Mouse (Mus musculus) lung, embryonic 16.5 days (tissue): ENCODE data around the gene Fxyd1. TPM values are rescaled to one million over a fixed set of nuclear protein-coding genes. Genes with fewer than 3 reads are reported as not detected.
A peak's percentile ranks its signal among the peaks of the same experiment; 100 is the strongest.

Experiments used
- ATAC-seq: fragments of 200-750 bp; cut with Nextera tagmentation; 2 replicates; pipeline ENCODE4 v1.8.0; 2017; ENCODE audit warnings: low read depth, mild to moderate bottlenecking, moderate library complexity
- H3K27ac ChIP-seq: fragments of 300-500 bp; sonication (generic); 2 replicates; pipeline ENCODE4 v1.5.1; 2014; ENCODE audit warnings: mild to moderate bottlenecking, control low read depth, low read length
- H3K27me3 ChIP-seq: fragments of 300-500 bp; sonication (generic); 2 replicates; pipeline ENCODE4 v1.6.1; 2014; ENCODE audit warnings: low read depth, low read length, mixed read lengths; ENCODE audit not compliant: control insufficient read depth, insufficient read depth
- H3K36me3 ChIP-seq: fragments of 300-500 bp; sonication (generic); 2 replicates; pipeline ENCODE4 v1.6.1; 2014; ENCODE audit warnings: low read length; ENCODE audit not compliant: control insufficient read depth, insufficient read depth
- H3K4me1 ChIP-seq: fragments of 300-500 bp; sonication (generic); replicated peaks from 2 replicates; pipeline ENCODE4 v1.6.1; 2014; ENCODE audit warnings: low read length, mixed read lengths; ENCODE audit not compliant: control insufficient read depth, insufficient read depth
- H3K4me2 ChIP-seq: fragments of 300-500 bp; sonication (generic); 2 replicates; pipeline ENCODE4 v1.6.1; 2014; ENCODE audit warnings: low read depth, low read length, control low read depth
- H3K4me3 ChIP-seq: fragments of 300-500 bp; sonication (generic); 2 replicates; pipeline ENCODE4 v1.5.1; 2014; ENCODE audit warnings: mild to moderate bottlenecking, low read length, control low read depth
- H3K9ac ChIP-seq: fragments of 300-500 bp; sonication (generic); 2 replicates; pipeline ENCODE4 v1.6.1; 2014; ENCODE audit warnings: low read length, control low read depth
- H3K9me3 ChIP-seq: fragments of 300-500 bp; sonication (generic); 2 replicates; pipeline ENCODE4 v1.6.1; 2016; ENCODE audit warnings: low read length; ENCODE audit not compliant: control insufficient read depth
- WGBS: fragments of 180-500 bp; shearing (Covaris S2); extraction: QIAGEN DNeasy Blood & Tissue Kit; methylation state at CpG from one replicate; pipeline ENCODE4 v1.1.7; 2014; 5-methylcytosine and 5-hydroxymethylcytosine counted together
- polyA plus RNA-seq: library from polyadenylated mRNA; unstranded; fragments of >200 nt; fragmentation: Nextera tagmentation; extraction: Ambion mirVana; gene quantifications from 2 replicates; pipeline ENCODE4 v1.2.1, GENCODE M21; 2015

The Fxyd1 gene
- polyA plus RNA-seq, 1 experiment from 2014 or later, result 105 TPM

DNA sequence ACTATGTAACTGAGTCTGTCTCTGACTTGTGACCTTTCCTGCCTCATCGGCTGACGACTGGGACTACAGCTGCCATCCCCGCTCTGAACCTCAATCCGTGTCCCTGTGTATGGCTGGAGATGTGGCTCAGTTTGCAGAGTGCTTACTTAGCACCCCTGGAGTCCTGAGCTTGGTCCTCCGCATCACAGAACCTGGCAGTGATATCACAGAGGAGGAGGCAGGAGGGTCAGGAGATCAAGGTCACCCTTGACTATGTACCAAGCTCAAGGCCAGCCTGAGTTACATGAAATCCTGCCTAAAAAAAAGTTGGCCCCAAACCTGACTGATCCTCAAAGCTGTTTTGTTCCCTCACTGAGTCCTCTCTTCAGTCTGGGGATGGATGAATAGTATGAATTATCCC, 731 bp upstream of the Fxyd1 start:
- H3K36me3 ChIP-seq, result no peaks in the 10 kb centered on the region
- H3K9ac ChIP-seq, result no peak overlapping the region
- H3K27me3 ChIP-seq, result peaks cover 7% of the 10 kb centered on the region
- no peak overlapping the region for H3K4me2 ChIP-seq
- no peak for ATAC-seq
- H3K4me1 ChIP-seq, result peaks cover 20% of the 10 kb centered on the region
- H3K9me3 ChIP-seq, result no peaks in the 10 kb centered on the region
- no peak overlapping the region for H3K4me3 ChIP-seq
- 67% methylated on average over 5 of the region's 5 CpGs for WGBS
- no peak overlapping the region for H3K27ac ChIP-seq

DNA sequence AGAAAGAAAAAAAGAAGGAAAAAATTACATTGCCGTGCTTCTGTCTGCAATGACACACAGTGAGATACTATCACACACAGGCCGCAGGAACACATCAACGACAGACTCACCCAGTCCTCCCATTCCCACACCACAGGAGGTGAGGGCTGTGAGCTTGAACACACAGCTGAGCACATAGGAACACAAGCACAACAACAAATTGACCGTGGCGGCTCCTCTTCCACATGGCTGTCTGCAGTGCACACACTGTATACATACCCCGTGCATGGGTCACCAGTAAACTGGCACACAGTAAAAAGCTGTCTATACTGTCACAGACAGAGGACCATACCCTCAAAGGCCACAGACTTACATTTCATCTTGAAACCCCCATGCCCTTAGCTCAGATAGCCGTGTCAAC, 551 bp downstream of the Fxyd1 start:
- Histone ChIP-seq H3K27me3 (peaks cover 20% of the 10 kb centered on the region), H3K9me3 (no peaks in the 10 kb centered on the region), H3K4me3 (no peak overlapping the region), H3K4me2 (no peak overlapping the region), H3K36me3 (no peaks in the 10 kb centered on the region), H3K4me1 (peaks cover 30% of the 10 kb centered on the region), H3K27ac (no peak overlapping the region), H3K9ac (no peak overlapping the region)
- ATAC-seq, result no peak
- 70% methylated on average over 7 of the region's 7 CpGs for WGBS

DNA sequence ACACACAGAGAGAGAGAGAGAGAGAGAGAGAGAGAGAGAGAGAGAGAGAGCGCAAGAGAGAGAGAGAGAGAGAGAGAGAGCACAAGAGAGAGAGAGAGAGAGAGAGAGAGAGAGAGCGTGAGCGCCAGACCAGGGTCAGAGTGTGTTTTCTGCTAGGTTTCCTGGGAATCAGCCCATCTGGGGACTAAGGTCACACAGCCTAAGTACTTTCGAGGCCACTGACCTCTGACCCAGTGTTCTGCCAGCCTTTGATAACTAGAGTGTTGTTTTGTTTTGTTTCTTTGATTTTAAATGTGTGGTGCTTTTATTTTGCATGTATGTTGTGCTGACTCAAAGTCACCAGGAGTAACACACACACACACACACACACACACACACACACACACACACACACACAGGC, 1.1 kb downstream of the Fxyd1 start:
- no peak; the same call in 1 of the 2 replicates for ATAC-seq
- WGBS, result 34% methylated on average over 3 of the region's 4 CpGs
- Histone ChIP-seq H3K36me3 (no peaks in the 10 kb centered on the region), H3K4me3 (no peak overlapping the region), H3K27me3 (peaks cover 26% of the 10 kb centered on the region), H3K27ac (no peak overlapping the region), H3K9ac (no peak overlapping the region), H3K4me2 (no peak overlapping the region), H3K4me1 (peaks cover 35% of the 10 kb centered on the region), H3K9me3 (no peaks in the 10 kb centered on the region)

DNA sequence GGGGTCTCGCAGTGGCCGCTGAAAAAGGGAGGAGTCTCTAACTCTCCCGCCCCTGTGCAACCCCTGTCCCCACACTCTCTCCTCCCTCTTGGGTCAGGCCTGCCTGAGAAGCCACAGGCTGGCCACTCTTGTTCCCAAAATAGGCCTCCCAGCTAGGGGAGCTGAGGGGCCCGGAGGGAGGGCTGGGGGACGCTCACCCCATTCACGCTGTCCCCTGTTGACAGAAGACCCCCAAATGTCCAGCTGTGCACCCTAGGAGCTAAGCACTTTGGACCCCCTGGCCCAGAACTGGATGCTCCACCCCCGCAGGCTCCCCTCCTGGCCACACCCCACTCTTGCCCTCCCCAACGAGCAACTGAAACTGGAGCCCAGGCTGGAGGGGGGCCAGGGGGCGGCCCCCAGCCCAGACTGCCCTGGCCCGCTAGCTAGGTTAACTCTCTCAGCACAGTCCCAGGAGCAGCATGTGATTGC, 1.6 kb downstream of the Fxyd1 start:
- Histone ChIP-seq H3K4me2 (peak overlapping the region; percentile 41), H3K9ac (peak overlapping the region; percentile 55), H3K4me3 (peak overlapping the region; percentile 41), H3K36me3 (no peaks in the 10 kb centered on the region), H3K27me3 (peaks cover 31% of the 10 kb centered on the region), H3K4me1 (peaks cover 37% of the 10 kb centered on the region), H3K9me3 (no peaks in the 10 kb centered on the region), H3K27ac (peak overlapping the region; percentile 79)
- ATAC-seq, result peak; percentile 92
- WGBS, result 8% methylated on average over 10 of the region's 10 CpGs

DNA sequence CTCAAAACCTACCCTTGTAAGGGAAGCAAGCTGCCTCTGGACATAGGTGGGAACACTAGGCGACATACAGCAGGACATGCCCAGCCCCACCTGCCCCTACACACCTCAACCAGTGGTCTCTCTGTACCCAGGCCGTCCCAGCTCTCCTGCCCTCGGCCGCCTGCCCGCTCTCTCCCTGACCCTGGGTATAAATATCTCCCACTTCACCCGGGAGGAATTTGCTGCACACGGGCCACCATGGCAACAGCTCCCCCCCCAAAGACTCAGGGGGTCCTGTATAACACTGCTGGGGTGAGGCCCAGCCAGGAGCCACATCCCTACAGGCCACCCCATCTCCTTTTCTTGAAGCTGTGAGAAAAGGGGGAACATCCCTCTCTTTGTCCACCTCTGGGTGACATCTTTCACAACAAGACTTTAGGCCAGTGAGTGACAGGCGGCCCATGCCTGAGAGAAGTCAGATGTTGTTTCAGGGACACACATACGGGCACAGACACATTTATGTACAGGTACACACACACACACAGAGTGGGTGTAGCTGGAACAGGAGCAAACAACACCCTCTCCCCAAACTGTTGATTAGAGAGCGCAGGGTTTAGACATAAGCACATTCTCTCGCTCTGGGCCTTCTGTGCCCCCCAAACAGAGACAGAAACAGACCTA, 2.2 kb downstream of the Fxyd1 start:
- peaks cover 37% of the 10 kb centered on the region for H3K27me3 ChIP-seq
- H3K4me1 ChIP-seq, result peaks cover 43% of the 10 kb centered on the region
- 38% methylated on average over 11 of the region's 11 CpGs for WGBS
- no peaks in the 10 kb centered on the region for H3K9me3 ChIP-seq
- ATAC-seq, result peak; percentile 1; the same call in 1 of the 2 replicates
- H3K4me2 ChIP-seq, result peak overlapping the region; percentile 41
- peak overlapping the region; percentile 79 for H3K27ac ChIP-seq
- no peaks in the 10 kb centered on the region for H3K36me3 ChIP-seq
- peak overlapping the region; percentile 55 for H3K9ac ChIP-seq
- H3K4me3 ChIP-seq, result peak overlapping the region; percentile 41

DNA sequence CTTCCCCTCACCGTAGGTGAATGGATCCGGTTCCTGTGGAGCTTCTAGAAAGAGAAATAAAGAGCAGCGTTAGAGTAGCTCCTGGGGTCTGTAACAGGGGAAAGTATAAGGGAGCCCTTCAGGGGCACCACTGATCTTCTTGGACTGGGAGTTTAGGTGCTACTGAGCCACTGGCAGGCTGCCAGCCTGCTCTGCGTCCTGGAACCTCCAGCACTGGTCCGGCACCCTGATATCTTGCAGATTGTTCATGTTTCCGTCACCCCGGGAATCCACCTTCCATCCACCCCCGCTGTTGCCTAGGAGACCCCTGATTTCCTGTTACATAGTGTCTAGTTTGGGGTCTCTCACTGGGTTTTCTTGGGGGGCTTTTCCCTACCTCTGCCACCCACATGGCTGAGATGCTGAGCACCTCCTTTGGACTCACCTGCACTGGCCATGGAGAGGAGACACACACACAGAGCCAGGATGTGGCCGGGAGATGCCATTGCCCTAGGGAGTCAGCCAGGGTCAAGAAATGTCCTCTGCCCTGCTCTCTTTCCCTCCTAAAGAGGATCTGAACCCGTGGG, 3.0 kb downstream of the Fxyd1 start:
- peak overlapping the region; percentile 41; the same call in 1 of the 2 replicates for H3K4me2 ChIP-seq
- no peaks in the 10 kb centered on the region for H3K9me3 ChIP-seq
- peaks cover 41% of the 10 kb centered on the region for H3K4me1 ChIP-seq
- H3K36me3 ChIP-seq, result no peaks in the 10 kb centered on the region
- peaks cover 41% of the 10 kb centered on the region for H3K27me3 ChIP-seq
- H3K4me3 ChIP-seq, result no peak overlapping the region
- H3K9ac ChIP-seq, result no peak overlapping the region
- no peak overlapping the region for H3K27ac ChIP-seq
- 23% methylated on average over 10 of the region's 10 CpGs for WGBS
- no peak for ATAC-seq

DNA sequence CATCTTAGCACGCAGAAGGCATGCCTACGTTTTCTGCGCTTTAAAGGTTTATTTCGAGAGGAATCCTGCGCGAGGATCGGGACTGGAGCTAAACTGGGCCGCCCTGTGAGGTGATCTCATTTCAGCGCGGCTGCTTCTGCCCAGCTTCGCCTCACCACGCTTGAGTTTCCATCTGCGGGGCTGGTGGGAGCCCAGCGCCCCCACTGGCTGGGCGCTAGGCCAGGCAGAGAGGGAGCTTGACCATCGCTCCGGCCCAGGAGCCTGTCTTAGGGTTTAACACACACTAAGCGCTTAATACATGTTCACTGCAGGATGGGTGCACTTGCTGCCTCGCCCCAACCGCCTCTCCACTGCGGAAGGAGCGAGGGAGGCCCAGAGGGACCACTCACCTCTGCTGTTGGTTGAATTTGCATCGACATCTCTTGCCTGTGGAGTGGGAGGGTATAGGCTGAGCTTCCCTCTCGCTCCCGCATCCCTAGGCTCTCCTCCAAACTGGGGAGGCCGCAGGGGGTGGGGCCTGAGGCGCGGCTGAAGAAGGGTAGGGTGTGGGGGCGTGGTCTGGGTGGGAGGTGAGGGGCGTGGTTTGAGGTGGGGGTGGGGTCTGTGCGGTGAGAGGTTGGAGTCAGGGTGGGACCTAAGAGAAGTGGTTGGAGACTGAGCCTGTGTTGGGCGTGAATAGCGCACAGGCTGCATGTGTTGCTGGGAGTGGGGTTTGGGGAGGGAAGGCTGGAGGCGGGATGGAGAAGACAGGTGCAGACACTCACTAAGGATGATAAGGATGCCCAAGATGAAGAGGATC, 4.2 kb downstream of the Fxyd1 start:
- Histone ChIP-seq H3K9ac (no peak overlapping the region), H3K27me3 (peaks cover 41% of the 10 kb centered on the region), H3K4me3 (peak overlapping the region; percentile 18), H3K4me1 (peaks cover 39% of the 10 kb centered on the region), H3K9me3 (no peaks in the 10 kb centered on the region), H3K36me3 (no peaks in the 10 kb centered on the region), H3K27ac (no peak overlapping the region), H3K4me2 (peak overlapping the region; percentile 38)
- ATAC-seq, result peak; percentile 4; the same call in 1 of the 2 replicates
- WGBS, result 3% methylated on average over 34 of the region's 34 CpGs

DNA sequence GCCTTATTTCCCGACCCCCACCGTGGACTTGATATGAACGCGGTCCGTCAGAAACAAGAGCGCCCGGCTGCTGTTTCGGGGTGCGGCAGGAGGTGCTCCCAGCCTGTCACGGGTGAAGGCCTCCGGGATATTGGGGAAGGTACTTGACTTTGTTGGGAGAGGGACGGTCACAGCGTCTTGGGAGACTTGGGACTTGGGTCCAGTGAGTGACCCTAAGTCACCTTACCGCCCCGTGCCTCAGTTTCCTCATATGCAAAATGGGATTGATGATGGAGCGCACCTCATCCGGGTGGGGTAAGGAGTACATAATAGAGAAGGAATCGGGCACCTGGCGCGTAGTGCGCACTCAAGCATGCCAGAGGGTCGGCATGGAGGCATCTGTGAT, 4.8 kb downstream of the Fxyd1 start:
- no peak for ATAC-seq
- no peaks in the 10 kb centered on the region for H3K9me3 ChIP-seq
- peaks cover 39% of the 10 kb centered on the region for H3K4me1 ChIP-seq
- WGBS, result 5% methylated on average over 22 of the region's 22 CpGs
- peaks cover 41% of the 10 kb centered on the region for H3K27me3 ChIP-seq
- H3K36me3 ChIP-seq, result no peaks in the 10 kb centered on the region
- H3K4me3 ChIP-seq, result peak overlapping the region; percentile 18
- no peak overlapping the region for H3K27ac ChIP-seq
- no peak overlapping the region for H3K9ac ChIP-seq
- peak overlapping the region; percentile 38 for H3K4me2 ChIP-seq
